Mouse (Mus musculus) spleen, embryonic (tissue): ENCODE data around the gene 1700013G24Rik.

Source experiments
- CTCF ChIA-PET: fragments of 350-600 bp; sonication (Branson Sonifier 250); formaldehyde crosslinking; loops from one replicate; lab custom pipeline; 2022; lab: Charles Lee

Gene 1700013G24Rik

GRCm38 (mm10) chr4:137475271-137476050, 22.4 kb downstream of the 1700013G24Rik start:
- CTCF ChIA-PET, result interaction anchor here (0.5 kb wide), 1 partner anchor 799 kb away, joined by 4 read pairs; no protein-coding TSS in a partner anchor

- CTCF ChIA-PET, result interaction anchor here (0.5 kb wide), 1 partner anchor 800 kb away, joined by 4 read pairs; no protein-coding TSS in a partner anchor
Measured at GRCm38 (mm10) chr4:137476065-137476760, 23.1 kb downstream of the 1700013G24Rik start.

GRCm38 (mm10) chr4:137476761-137477237, 23.7 kb downstream of the 1700013G24Rik start:
- CTCF ChIA-PET, result no interaction called here

GRCm38 (mm10) chr4:137477611-137478010, 24.5 kb downstream of the 1700013G24Rik start:
- CTCF ChIA-PET, result no interaction called here

GRCm38 (mm10) chr4:137478306-137478705, 25.2 kb downstream of the 1700013G24Rik start:
- CTCF ChIA-PET, result no interaction called here

GRCm38 (mm10) chr4:137479757-137480156, 26.7 kb downstream of the 1700013G24Rik start:
- CTCF ChIA-PET, result no interaction called here

- CTCF ChIA-PET, result no interaction called here
Measured at GRCm38 (mm10) chr4:137480191-137480992, 27.3 kb downstream of the 1700013G24Rik start.

GRCm38 (mm10) chr4:137480993-137481340, 27.9 kb downstream of the 1700013G24Rik start:
- CTCF ChIA-PET, result no interaction called here

- CTCF ChIA-PET, result no interaction called here
Measured at GRCm38 (mm10) chr4:137481381-137482030, 28.4 kb downstream of the 1700013G24Rik start.

GRCm38 (mm10) chr4:137483871-137484270, 30.8 kb downstream of the 1700013G24Rik start:
- CTCF ChIA-PET, result no interaction called here

GRCm38 (mm10) chr4:137484586-137484985, 31.5 kb downstream of the 1700013G24Rik start:
- CTCF ChIA-PET, result no interaction called here

GRCm38 (mm10) chr4:137485258-137485960, 32.3 kb downstream of the 1700013G24Rik start:
- CTCF ChIA-PET, result no interaction called here

- CTCF ChIA-PET, result no interaction called here
Measured at GRCm38 (mm10) chr4:137486081-137487014, 33.3 kb downstream of the 1700013G24Rik start.

- CTCF ChIA-PET, result no interaction called here
Measured at GRCm38 (mm10) chr4:137487286-137488000, 34.4 kb downstream of the 1700013G24Rik start.

- CTCF ChIA-PET, result no interaction called here
Measured at GRCm38 (mm10) chr4:137488038-137488437, 35.0 kb downstream of the 1700013G24Rik start.

- CTCF ChIA-PET, result no interaction called here
Measured at GRCm38 (mm10) chr4:137488571-137489303, 35.7 kb downstream of the 1700013G24Rik start.

GRCm38 (mm10) chr4:137489996-137490395, 36.9 kb downstream of the 1700013G24Rik start:
- CTCF ChIA-PET, result no interaction called here

GRCm38 (mm10) chr4:137492563-137492962, 39.5 kb downstream of the 1700013G24Rik start:
- CTCF ChIA-PET, result no interaction called here
